Mouse (Mus musculus): ENCODE measurements around the gene Mki67. TPM values are rescaled to one million over a fixed set of nuclear protein-coding genes. Genes with fewer than 3 reads are reported as not detected.
"Not testable (repeated sequence)": the region's sequence is repeated elsewhere in the genome, so short reads cannot be mapped to it uniquely, and the experiment has no call there.

Mki67 gene
- polyA plus RNA-seq, 1 experiment from 2014 or later, result 46.9 TPM

DNA sequence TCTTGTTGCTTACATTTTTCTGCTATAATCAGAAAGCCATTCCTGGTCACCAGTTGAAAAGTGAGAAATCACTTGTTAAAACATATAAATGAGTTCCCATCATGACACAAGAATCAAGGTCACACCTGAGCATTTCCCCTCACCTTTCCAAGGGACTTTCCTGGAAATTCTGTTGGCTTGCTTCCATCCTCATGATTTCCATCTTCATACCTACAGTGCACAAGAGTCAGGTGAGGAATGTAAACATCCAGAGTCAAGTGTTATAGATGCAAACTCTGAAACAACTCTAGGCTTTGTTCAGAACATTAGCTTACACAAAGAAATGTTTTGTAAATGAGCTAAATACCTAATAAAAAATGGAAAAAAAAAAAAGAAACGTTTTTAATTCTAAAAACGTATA, 5.5 kb downstream of the Mki67 start:
- no peak overlapping the region for H3K4me3 ChIP-seq
- H3K27ac ChIP-seq, result no peak overlapping the region
- 86% methylated on average over 2 of the region's 2 CpGs for WGBS
- no peak for DNase-seq (ENCODE audit: low spot score)
- peaks cover 28% of the 10 kb centered on the region for H3K4me1 ChIP-seq
- H3K36me3 ChIP-seq, result peaks cover 67% of the 10 kb centered on the region
- no peaks in the 10 kb centered on the region for H3K27me3 ChIP-seq (ENCODE audit: low read depth, poor library complexity, severe bottlenecking)
- no peaks in the 10 kb centered on the region for H3K9me3 ChIP-seq (replicated peaks)

DNA sequence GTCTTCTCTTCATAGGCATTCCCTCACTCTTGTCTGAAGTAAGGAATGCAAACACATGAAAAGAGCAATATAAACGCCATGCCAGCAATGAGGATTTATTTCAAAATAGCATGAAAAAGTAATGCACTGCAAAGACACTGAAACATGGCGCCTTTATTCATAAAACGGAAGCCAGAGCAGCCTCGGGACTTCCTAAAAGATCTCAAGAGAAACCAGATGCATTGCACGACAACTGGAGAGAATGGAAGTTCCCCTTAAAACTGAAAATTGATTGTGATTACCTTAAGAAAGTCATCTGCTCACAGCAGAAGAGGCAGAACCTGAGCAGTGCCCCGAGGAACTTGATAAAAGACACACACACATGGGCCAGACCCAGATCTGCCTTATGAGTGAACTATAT, 10.4 kb downstream of the Mki67 start:
- peaks cover 100% of the 10 kb centered on the region for H3K36me3 ChIP-seq
- no peaks in the 10 kb centered on the region for H3K9me3 ChIP-seq (replicated peaks)
- H3K27ac ChIP-seq, result no peak overlapping the region
- 94% methylated on average over 6 of the region's 6 CpGs for WGBS
- H3K4me1 ChIP-seq, result no peaks in the 10 kb centered on the region
- no peak overlapping the region for H3K4me3 ChIP-seq
- no peak for DNase-seq (ENCODE audit: low spot score)
- no peaks in the 10 kb centered on the region for H3K27me3 ChIP-seq (ENCODE audit: low read depth, poor library complexity, severe bottlenecking)

DNA sequence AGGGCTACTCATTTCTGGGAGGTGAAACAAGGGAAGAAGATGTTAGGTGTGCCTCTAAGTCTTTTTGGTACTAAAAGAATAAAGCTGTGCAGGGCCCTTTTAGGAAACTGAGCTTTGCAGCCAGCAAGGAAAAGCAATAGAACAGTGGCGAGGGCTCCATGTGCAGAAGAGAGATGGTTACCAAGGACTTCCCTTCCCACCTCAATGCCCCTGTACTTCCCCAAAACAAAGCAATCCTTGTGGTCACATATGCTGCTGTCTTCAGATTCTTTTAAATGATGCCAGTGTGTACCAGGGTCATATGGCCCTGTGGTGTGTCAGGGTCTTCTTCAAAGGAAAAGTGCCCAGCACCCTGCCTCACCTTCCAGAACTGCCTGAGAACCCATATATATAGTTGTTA, 11.1 kb downstream of the Mki67 start:
- no peaks in the 10 kb centered on the region for H3K27me3 ChIP-seq (ENCODE audit: low read depth, poor library complexity, severe bottlenecking)
- DNase-seq (ENCODE audit: low spot score), result no peak
- H3K9me3 ChIP-seq (replicated peaks), result no peaks in the 10 kb centered on the region
- no peaks in the 10 kb centered on the region for H3K4me1 ChIP-seq
- H3K36me3 ChIP-seq, result peaks cover 100% of the 10 kb centered on the region
- WGBS, result 94% methylated on average over 1 of the region's 1 CpGs
- no peak overlapping the region for H3K4me3 ChIP-seq
- no peak overlapping the region for H3K27ac ChIP-seq

DNA sequence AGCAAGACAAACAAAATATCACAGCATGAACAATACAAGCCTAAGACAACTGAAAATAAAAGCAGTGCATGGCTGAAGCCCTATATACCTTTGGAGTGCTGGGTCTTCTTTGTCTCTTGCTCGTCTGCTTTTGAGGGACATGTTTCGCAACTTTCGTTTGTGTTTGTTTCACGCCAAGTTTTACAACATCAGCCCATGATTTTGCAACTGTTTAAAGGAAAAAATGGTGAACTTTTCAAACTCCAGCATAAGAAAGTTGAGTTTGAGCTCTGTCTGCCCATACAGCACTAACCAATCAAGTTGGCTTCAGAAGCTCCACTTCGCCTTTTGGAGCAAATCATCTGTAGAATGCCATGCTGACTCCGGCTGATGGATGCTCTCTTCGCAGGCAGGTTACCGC, 11.9 kb downstream of the Mki67 start:
- Histone ChIP-seq H3K9me3 (replicated peaks) (no peaks in the 10 kb centered on the region), H3K36me3 (peaks cover 100% of the 10 kb centered on the region), H3K4me3 (no peak overlapping the region), H3K27me3 (ENCODE audit: low read depth, poor library complexity, severe bottlenecking) (no peaks in the 10 kb centered on the region), H3K27ac (no peak overlapping the region), H3K4me1 (no peaks in the 10 kb centered on the region)
- WGBS, result 93% methylated on average over 8 of the region's 8 CpGs
- DNase-seq (ENCODE audit: low spot score), result no peak

DNA sequence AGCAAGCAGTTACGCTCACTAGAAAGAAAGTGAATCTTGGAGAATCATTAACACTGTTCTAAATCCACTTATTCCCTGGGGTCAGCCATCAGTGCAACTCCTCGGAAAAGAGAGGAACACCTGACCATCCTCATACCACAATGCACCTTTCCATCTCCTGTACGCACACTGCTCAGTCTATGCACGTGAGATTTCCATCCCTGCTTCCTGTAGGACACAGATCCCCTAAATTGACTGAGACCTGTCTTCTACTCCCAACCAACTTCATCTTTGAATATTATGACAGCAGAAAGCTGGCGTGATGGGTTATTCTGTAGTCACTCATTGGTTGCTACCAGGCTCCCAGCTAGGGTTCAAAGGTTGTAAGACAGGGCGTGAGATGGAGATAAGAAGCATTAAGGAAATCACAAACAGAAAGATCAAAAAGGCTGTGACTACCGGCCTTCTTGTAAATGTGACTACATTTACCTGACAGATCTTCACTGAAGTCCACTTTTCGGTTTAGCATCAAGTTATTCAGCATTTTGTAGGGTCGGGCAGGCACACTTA, 12.5 kb downstream of the Mki67 start:
- no peak for DNase-seq (ENCODE audit: low spot score)
- Histone ChIP-seq H3K9me3 (replicated peaks) (no peaks in the 10 kb centered on the region), H3K36me3 (peaks cover 100% of the 10 kb centered on the region), H3K4me1 (no peaks in the 10 kb centered on the region), H3K4me3 (no peak overlapping the region), H3K27ac (no peak overlapping the region), H3K27me3 (ENCODE audit: low read depth, poor library complexity, severe bottlenecking) (no peaks in the 10 kb centered on the region)
- WGBS, result 95% methylated on average over 9 of the region's 9 CpGs

DNA sequence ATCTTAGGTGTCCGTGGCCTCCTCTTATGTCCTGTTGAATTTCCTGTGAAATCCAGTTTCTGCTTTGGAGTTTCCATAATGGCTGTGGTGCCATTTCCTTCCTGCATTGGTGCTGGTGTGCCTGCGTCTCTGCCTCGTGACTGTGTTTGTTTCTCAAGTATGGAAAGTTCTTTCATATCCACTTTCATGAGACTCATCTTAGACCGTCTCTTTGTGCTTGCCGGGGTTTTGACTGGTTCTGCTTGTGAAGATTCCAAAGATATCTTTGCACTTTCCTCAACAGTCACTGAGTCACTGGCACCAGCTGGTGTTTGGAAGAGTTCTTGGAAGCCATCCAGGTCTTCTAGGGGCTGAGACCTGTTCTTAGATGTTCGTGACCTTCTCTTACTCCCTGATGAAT, 16.8 kb downstream of the Mki67 start:
- WGBS, result 96% methylated on average over 6 of the region's 6 CpGs
- H3K27me3 ChIP-seq (ENCODE audit: low read depth, poor library complexity, severe bottlenecking); DNase-seq (ENCODE audit: low spot score); H3K27ac ChIP-seq; H3K4me3 ChIP-seq; H3K9me3 ChIP-seq (replicated peaks); H3K4me1 ChIP-seq: not testable (repeated sequence)
- peaks cover 100% of the 10 kb centered on the region for H3K36me3 ChIP-seq

DNA sequence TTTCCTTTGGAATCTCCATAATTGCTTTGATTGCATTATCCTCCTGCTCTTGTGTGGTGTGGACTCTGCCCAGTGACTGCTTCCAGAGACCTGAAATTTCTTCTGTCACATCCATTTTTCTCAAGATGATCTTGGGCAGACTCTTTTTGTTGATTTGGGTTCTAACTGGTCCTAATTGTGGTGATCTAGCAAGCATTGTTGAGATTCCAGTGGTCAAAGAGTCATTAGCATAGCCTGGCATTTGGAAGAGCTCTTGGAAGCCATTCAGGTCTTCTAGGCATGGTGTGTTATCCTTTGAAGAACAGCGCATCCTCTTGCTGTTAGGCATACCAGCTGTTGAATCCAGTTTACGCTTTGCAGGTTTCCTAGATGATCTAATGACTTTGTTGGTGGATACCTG, 17.8 kb downstream of the Mki67 start:
- 91% methylated on average over 2 of the region's 2 CpGs for WGBS
- H3K36me3 ChIP-seq, result peaks cover 100% of the 10 kb centered on the region
- H3K4me1 ChIP-seq, result no peaks in the 10 kb centered on the region
- H3K9me3 ChIP-seq (replicated peaks), result no peaks in the 10 kb centered on the region
- no peak for DNase-seq (ENCODE audit: low spot score)
- no peaks in the 10 kb centered on the region for H3K27me3 ChIP-seq (ENCODE audit: low read depth, poor library complexity, severe bottlenecking)
- H3K27ac ChIP-seq, result no peak overlapping the region
- H3K4me3 ChIP-seq, result no peak overlapping the region

DNA sequence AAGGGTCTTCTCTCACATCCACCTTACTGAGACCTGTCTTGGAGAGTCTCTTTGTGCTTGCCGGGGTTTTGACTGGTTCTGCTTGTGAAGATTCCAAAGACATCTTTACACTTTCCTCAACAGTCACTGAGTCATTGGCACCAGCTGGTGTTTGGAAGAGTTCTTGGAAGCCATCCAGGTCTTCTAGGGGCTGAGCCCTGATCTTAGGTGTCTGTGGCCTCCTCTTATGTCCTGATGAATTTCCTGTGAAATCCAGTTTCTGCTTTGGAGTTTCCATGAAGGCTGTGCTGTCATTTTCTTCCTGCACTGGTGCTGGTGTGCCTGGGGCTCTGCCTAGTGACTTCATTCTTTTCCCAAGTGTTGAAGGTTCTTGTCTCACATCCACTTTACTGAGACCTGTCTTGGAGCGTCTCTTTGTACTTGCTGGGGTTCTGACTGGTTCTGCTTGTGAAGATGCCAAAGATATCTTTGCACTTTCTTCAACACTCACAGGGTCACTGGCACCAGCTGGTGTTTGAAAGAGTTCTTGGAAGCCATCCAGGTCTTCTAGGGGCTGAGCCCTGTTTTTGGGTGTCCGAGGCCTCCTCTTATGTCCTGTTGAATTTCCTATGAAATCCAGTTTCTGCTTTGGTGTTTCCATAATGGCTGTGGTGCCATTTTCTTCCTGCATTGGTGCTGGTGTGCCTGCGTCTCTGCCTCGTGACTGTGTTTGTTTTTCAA, 19.0 kb downstream of the Mki67 start:
- H3K4me3 ChIP-seq; H3K9me3 ChIP-seq (replicated peaks); DNase-seq (ENCODE audit: low spot score); H3K4me1 ChIP-seq; H3K27ac ChIP-seq; H3K27me3 ChIP-seq (ENCODE audit: low read depth, poor library complexity, severe bottlenecking): not testable (repeated sequence)
- WGBS, result 95% methylated on average over 5 of the region's 5 CpGs
- peaks cover 100% of the 10 kb centered on the region for H3K36me3 ChIP-seq

DNA sequence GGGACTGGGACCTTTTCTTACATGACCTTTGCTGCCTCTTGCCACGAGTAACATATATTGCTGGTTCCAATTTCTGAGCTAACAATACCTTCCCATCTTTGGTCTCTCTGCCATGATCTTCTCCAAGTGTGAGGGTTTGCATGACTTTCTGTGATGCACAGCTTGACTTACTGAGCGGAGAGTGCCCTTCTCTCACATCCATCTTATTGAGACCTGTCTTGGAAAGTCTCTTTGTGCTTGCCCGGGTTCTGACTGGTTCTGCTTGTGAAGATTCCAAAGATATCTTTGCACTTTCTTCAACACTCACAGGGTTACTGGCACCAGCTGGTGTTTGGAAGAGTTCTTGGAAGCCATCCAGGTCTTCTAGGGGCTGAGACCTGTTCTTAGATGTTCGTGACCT, 20.0 kb downstream of the Mki67 start:
- Histone ChIP-seq H3K36me3 (peaks cover 100% of the 10 kb centered on the region), H3K27me3 (ENCODE audit: low read depth, poor library complexity, severe bottlenecking) (no peaks in the 10 kb centered on the region), H3K27ac (no peak overlapping the region), H3K4me3 (no peak overlapping the region), H3K9me3 (replicated peaks) (no peaks in the 10 kb centered on the region), H3K4me1 (no peaks in the 10 kb centered on the region)
- DNase-seq (ENCODE audit: low spot score), result no peak
- 95% methylated on average over 4 of the region's 4 CpGs for WGBS

DNA sequence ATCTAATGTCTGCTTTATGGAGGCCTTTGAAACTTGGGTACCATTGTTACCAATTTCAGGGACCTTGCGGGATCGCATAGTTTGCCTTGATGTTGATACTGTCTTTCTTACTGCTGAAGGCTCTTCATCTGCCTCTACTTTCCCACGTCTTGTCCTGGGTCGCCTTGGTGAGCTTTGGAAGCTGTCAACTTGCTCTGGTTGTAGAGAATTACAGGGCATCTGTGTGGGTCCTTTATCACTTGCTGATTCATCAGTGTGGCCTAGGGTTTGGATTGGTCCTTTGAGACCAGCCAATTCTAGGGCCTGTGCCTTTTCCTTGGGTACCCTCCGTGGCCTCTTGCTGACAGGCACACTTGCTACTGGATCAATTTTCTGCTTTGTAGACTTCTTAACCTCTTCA, 21.4 kb downstream of the Mki67 start:
- 98% methylated on average over 5 of the region's 5 CpGs for WGBS
- no peaks in the 10 kb centered on the region for H3K9me3 ChIP-seq (replicated peaks)

DNA sequence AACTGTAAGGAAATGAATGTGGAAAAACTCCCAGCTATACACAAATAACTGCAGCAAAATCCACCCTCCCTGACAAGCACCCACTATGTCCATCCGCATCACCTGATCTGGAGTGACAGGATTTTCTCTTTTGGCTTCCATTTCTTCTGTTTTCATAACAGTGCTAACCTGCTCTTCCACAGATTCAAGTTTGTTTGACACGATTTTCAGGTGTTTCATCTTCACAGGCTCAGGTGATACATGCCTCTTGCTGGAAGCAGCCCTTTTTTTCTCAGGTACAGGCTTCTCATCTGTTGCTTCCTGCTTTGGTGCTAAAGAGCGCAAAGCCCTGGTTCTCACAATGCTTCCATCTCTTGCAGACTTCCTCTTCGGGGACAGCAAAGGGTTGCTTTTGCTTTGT, 22.0 kb downstream of the Mki67 start:
- no peak for DNase-seq (ENCODE audit: low spot score)

More for the DNA sequence above, 21.4 kb downstream of the Mki67 start:
- no peak for DNase-seq (ENCODE audit: low spot score)
- Histone ChIP-seq H3K27ac (no peak overlapping the region), H3K36me3 (peaks cover 100% of the 10 kb centered on the region), H3K27me3 (ENCODE audit: low read depth, poor library complexity, severe bottlenecking) (no peaks in the 10 kb centered on the region), H3K4me1 (no peaks in the 10 kb centered on the region), H3K4me3 (no peak overlapping the region)

DNA sequence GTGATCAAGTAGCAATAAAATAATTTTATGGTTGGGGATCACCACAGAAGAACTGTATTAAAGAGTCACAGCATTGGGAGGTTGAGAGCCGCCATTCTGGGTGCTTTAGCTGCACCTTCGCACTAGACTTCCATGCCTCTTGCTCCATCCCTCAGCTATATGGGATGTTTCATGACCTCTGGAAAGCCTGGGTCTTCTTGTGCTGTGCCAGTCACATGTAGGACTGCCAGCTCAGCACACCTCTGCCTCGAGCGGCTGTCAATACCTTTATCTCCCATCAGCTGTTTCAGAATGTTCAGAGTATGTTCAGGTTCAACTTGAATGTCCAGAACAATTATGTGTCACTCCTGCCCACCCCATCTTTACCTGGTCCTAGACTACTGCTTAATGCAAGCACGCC, 24.2 kb downstream of the Mki67 start:
- H3K4me3 ChIP-seq, result no peak overlapping the region
- DNase-seq (ENCODE audit: low spot score), result no peak
- H3K36me3 ChIP-seq, result peaks cover 100% of the 10 kb centered on the region
- no peaks in the 10 kb centered on the region for H3K4me1 ChIP-seq
- WGBS, result 93% methylated on average over 5 of the region's 5 CpGs
- H3K9me3 ChIP-seq (replicated peaks), result no peaks in the 10 kb centered on the region
- H3K27ac ChIP-seq, result no peak overlapping the region
- no peaks in the 10 kb centered on the region for H3K27me3 ChIP-seq (ENCODE audit: low read depth, poor library complexity, severe bottlenecking)

More for the DNA sequence above, 22.0 kb downstream of the Mki67 start:
- Histone ChIP-seq H3K4me1 (no peaks in the 10 kb centered on the region), H3K27ac (no peak overlapping the region), H3K27me3 (ENCODE audit: low read depth, poor library complexity, severe bottlenecking) (no peaks in the 10 kb centered on the region), H3K9me3 (replicated peaks) (no peaks in the 10 kb centered on the region), H3K4me3 (no peak overlapping the region), H3K36me3 (peaks cover 100% of the 10 kb centered on the region)
- WGBS, result 92% methylated on average over 4 of the region's 4 CpGs

DNA sequence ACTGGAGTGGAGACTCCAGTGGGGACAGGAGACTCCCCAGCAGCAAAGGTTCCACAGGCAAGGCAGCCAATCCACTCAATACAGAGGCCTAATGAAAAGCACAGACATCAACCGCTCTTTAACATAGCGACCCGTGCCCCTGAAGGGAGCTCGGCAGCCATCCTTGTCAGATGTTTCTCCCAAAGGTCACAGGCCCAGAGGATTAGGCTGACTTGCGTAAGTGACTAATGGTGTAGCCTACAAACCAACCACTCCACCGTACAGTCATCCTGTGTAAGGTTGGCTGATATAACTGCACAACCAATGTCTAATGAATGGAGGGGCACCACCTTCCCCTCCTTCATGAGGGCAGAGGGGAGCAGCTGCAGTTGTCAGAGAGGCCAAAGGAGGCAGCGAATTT, 26.8 kb downstream of the Mki67 start:
- WGBS, result 95% methylated on average over 7 of the region's 7 CpGs
- H3K27ac ChIP-seq, result no peak overlapping the region
- H3K36me3 ChIP-seq, result peaks cover 97% of the 10 kb centered on the region
- DNase-seq (ENCODE audit: low spot score), result no peak
- no peak overlapping the region for H3K4me3 ChIP-seq
- no peaks in the 10 kb centered on the region for H3K4me1 ChIP-seq
- H3K27me3 ChIP-seq (ENCODE audit: low read depth, poor library complexity, severe bottlenecking), result no peaks in the 10 kb centered on the region
- H3K9me3 ChIP-seq (replicated peaks), result no peaks in the 10 kb centered on the region

DNA sequence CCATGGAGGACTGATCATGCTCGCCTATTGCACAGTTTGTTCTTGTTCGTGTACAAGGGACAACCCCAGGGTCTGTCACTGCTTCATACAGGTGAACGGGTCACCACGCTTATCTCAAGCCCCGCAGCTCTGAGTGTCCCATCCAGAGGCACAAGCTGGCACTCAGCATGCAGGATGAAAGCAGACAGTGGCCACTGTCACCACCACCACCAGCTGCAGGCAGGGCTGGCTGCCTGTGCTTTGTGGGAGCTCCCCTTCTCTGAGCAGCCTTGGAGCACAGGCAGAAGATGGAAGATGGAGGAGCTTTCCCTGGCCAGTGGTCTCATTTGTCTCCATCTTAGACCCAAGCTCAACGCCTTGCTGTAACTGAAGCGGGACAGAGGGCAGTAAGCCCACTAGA, 31.2 kb downstream of the Mki67 start:
- H3K9me3 ChIP-seq (replicated peaks), result no peaks in the 10 kb centered on the region
- DNase-seq (ENCODE audit: low spot score), result no peak
- H3K4me3 ChIP-seq, result no peak overlapping the region
- WGBS, result 89% methylated on average over 7 of the region's 7 CpGs
- H3K4me1 ChIP-seq, result no peaks in the 10 kb centered on the region
- peaks cover 52% of the 10 kb centered on the region for H3K36me3 ChIP-seq
- no peak overlapping the region for H3K27ac ChIP-seq
- H3K27me3 ChIP-seq (ENCODE audit: low read depth, poor library complexity, severe bottlenecking), result no peaks in the 10 kb centered on the region

All from limb, embryonic 10.5 days (tissue).